Mouse (Mus musculus) gastrocnemius, postnatal 4 days (tissue): ENCODE data around the gene Prrg2. TPM values are rescaled to one million over a fixed set of nuclear protein-coding genes. Genes with fewer than 3 reads are reported as not detected.

Experiments used
- DNase-seq, 2 experiments: peaks; one replicate each; pipeline ENCODE4 v3.0.0; 2021 to 2022; ENCODE audit warnings: low spot score in 2 of 2, mixed read lengths in 2 of 2
- total RNA-seq, 2 experiments: library from RNA; stranded (reverse); gene quantifications; 2 replicates each; pipeline ENCODE4 v1.2.3; 2021

Gene Prrg2
- total RNA-seq, 2 experiments from 2014 or later = 11.7 to 12.3 TPM

- DNase-seq = no peak
These were observed 873 bp downstream of the Prrg2 start for GRCm38 (mm10) chr7:45061532-45062075.

GRCm38 (mm10) chr7:45060632-45061122, 1.8 kb downstream of the Prrg2 start:
- DNase-seq = no peak

GRCm38 (mm10) chr7:45058607-45059571, 3.6 kb downstream of the Prrg2 start:
- no peak for DNase-seq

- DNase-seq = no peak
These were observed 5.5 kb downstream of the Prrg2 start for GRCm38 (mm10) chr7:45056972-45057348.

- DNase-seq = no peak
These were observed 6.0 kb downstream of the Prrg2 start for GRCm38 (mm10) chr7:45056329-45056971.

GRCm38 (mm10) chr7:45053931-45054510, 8.5 kb downstream of the Prrg2 start:
- DNase-seq = peak; percentile 78 to 90

GRCm38 (mm10) chr7:45053117-45053930, 9.2 kb downstream of the Prrg2 start:
- DNase-seq = peak in 1 of 2 experiments; percentile 80

- DNase-seq = no peak
These were observed 9.7 kb downstream of the Prrg2 start, which contains the start of gene Prr12 for GRCm38 (mm10) chr7:45052862-45053116. Prr12 (minus strand) TSS chr7:45052881.

- peak in 1 of 2 experiments; percentile 53 for DNase-seq
These were observed 10.2 kb downstream of the Prrg2 start for GRCm38 (mm10) chr7:45052181-45052861.

GRCm38 (mm10) chr7:45051601-45051974, 10.9 kb downstream of the Prrg2 start:
- no peak for DNase-seq

- DNase-seq = peak; percentile 63 to 83
These were observed 11.4 kb downstream of the Prrg2 start for GRCm38 (mm10) chr7:45050945-45051600.

GRCm38 (mm10) chr7:45048923-45049657, 13.4 kb downstream of the Prrg2 start:
- DNase-seq = peak in 1 of 2 experiments; percentile 31

GRCm38 (mm10) chr7:45048001-45048890, 14.2 kb downstream of the Prrg2 start:
- DNase-seq = no peak

- no peak for DNase-seq
These were observed 15.0 kb downstream of the Prrg2 start for GRCm38 (mm10) chr7:45047491-45047890.

- DNase-seq = no peak
These were observed 15.6 kb downstream of the Prrg2 start for GRCm38 (mm10) chr7:45046853-45047350.

- DNase-seq = no peak
These were observed 16.7 kb downstream of the Prrg2 start for GRCm38 (mm10) chr7:45045741-45046140.

GRCm38 (mm10) chr7:45043307-45043706, 19.2 kb downstream of the Prrg2 start:
- DNase-seq = no peak

- no peak for DNase-seq
These were observed 21.6 kb downstream of the Prrg2 start for GRCm38 (mm10) chr7:45040851-45041250.
